ENCODE assay signal across 25 mouse cellular contexts in genomic region chr8:120205916-120206315, GRCm38 (mm10). TPM values are rescaled to one million over a fixed set of nuclear protein-coding genes. Genes with fewer than 3 reads are reported as not detected.
A peak's percentile ranks its signal among the peaks of the same experiment; 100 is the strongest.
DNase-seq lines count a peak whose midpoint lies in the region; ATAC-seq and TF ChIP-seq lines count a peak whose summit lies in the region.
"Had no signal": no experiment of that assay in that cellular context is flagged by ENCODE, and none has a peak within 500 bp of the region (broad histone marks: within the 10 kb centered on the region; RNA-seq: fewer than 3 reads in every experiment).

No protein-coding gene starts in this region.

- DNase-seq in adrenal gland, postnatal 14 days: peak; percentile 52
- no peak for DNase-seq in adrenal gland, adult 18-20 months (ENCODE audit: low spot score in 2 of 2)
- no peak for DNase-seq in stomach, postnatal 0 days (ENCODE audit: low spot score)
- DNase-seq in brain, adult 2 months (ENCODE audit: low read depth, low spot score): peak; percentile 73
- DNase-seq in embryo, embryonic 10.5 days (ENCODE audit: low spot score): no peak
- DNase-seq: cerebellum, adult 11-12 months; cerebellum, postnatal 36 days; heart, adult 2 months; kidney, adult 18-20 months; kidney, postnatal 14 days; layer of hippocampus, adult 9-11 months; lung, postnatal 10 days; spleen, adult 18-20 months; thymus, postnatal 4 days had no signal

- H3K36me3 ChIP-seq in stomach, embryonic 15.5 days: no peaks in the 10 kb centered on the region
- H3K36me3 ChIP-seq in stomach, postnatal 0 days (ENCODE audit: control insufficient read depth, insufficient read depth, low read length): no peaks in the 10 kb centered on the region
- no peaks in the 10 kb centered on the region for H3K36me3 ChIP-seq in intestine, embryonic 15.5 days
- H3K36me3 ChIP-seq: embryonic facial prominence, embryonic 12.5 days; forebrain, embryonic 15.5 days; hindbrain, embryonic 15.5 days; liver, embryonic 15.5 days had no signal

- WGBS in stomach, embryonic 15.5 days: 87% methylated on average over 9 of the region's 9 CpGs
- WGBS in stomach, postnatal 0 days: 77% methylated on average over 9 of the region's 9 CpGs
- 85% methylated on average over 9 of the region's 9 CpGs for WGBS in intestine, embryonic 15.5 days

- H3K27ac ChIP-seq in stomach, embryonic 15.5 days: 0 out of 2 replicates have a peak overlapping the region, but pooled peaks have one; percentile 9
- no peak overlapping the region for H3K27ac ChIP-seq in stomach, postnatal 0 days (replicated peaks)
- no peak overlapping the region for H3K27ac ChIP-seq in intestine, embryonic 15.5 days
- H3K27ac ChIP-seq: embryonic facial prominence, embryonic 12.5 days; forebrain, embryonic 15.5 days; hindbrain, embryonic 15.5 days; liver, embryonic 15.5 days had no signal

- TF ChIP-seq CTCF in stomach, postnatal 0 days (IDR thresholded peaks at IDR 0.05; ENCODE audit: low read depth): no peak

- peak; percentile 24; the same call in 1 of the 2 replicates for ATAC-seq in stomach, embryonic 15.5 days (ENCODE audit: insufficient read depth, low FRiP score, low read depth)
- no peak for ATAC-seq in stomach, postnatal 0 days (ENCODE audit: low FRiP score, low TSS enrichment)
- no peak; the same call in 1 of the 2 replicates for ATAC-seq in intestine, embryonic 15.5 days
- ATAC-seq: forebrain, embryonic 15.5 days had no signal

- no peaks in the 10 kb centered on the region for H3K27me3 ChIP-seq in stomach, embryonic 15.5 days (replicated peaks)
- H3K27me3 ChIP-seq in stomach, postnatal 0 days (ENCODE audit: control insufficient read depth, insufficient read depth, low read length): no peaks in the 10 kb centered on the region
- H3K27me3 ChIP-seq in intestine, embryonic 15.5 days (replicated peaks): no peaks in the 10 kb centered on the region
- H3K27me3 ChIP-seq: embryonic facial prominence, embryonic 12.5 days; forebrain, embryonic 15.5 days; hindbrain, embryonic 15.5 days had no signal

- no peak overlapping the region for H3K4me3 ChIP-seq in stomach, embryonic 15.5 days (replicated peaks)
- no peak overlapping the region for H3K4me3 ChIP-seq in stomach, postnatal 0 days (ENCODE audit: low read depth, low read length)
- no peak overlapping the region for H3K4me3 ChIP-seq in intestine, embryonic 15.5 days (replicated peaks)
- H3K4me3 ChIP-seq: embryonic facial prominence, embryonic 12.5 days; forebrain, embryonic 15.5 days; heart, adult 2 months; hindbrain, embryonic 15.5 days; liver, embryonic 15.5 days; megakaryocyte, embryonic 14.5 days had no signal

- no peak for TF ChIP-seq EP300 in stomach, postnatal 0 days (optimal IDR thresholded peaks at IDR 0.05)

- H3K9me3 ChIP-seq in stomach, embryonic 15.5 days: no peaks in the 10 kb centered on the region
- no peaks in the 10 kb centered on the region for H3K9me3 ChIP-seq in stomach, postnatal 0 days (ENCODE audit: control insufficient read depth, low read length)
- no peaks in the 10 kb centered on the region for H3K9me3 ChIP-seq in intestine, embryonic 15.5 days
- H3K9me3 ChIP-seq: embryonic facial prominence, embryonic 12.5 days; forebrain, embryonic 15.5 days; hindbrain, embryonic 15.5 days; liver, embryonic 15.5 days; megakaryocyte, embryonic 14.5 days had no signal

- H3K4me2 ChIP-seq in stomach, embryonic 15.5 days: no peak overlapping the region
- H3K4me2 ChIP-seq in stomach, postnatal 0 days (replicated peaks; ENCODE audit: low read depth): no peak overlapping the region
- no peak overlapping the region for H3K4me2 ChIP-seq in intestine, embryonic 15.5 days (replicated peaks)
- H3K4me2 ChIP-seq: embryonic facial prominence, embryonic 12.5 days; forebrain, embryonic 15.5 days; hindbrain, embryonic 15.5 days; liver, embryonic 15.5 days had no signal

- peaks cover 30% of the 10 kb centered on the region for H3K4me1 ChIP-seq in stomach, embryonic 15.5 days
- 0 out of 2 replicates have a peak, but pooled peaks cover 3% of the 10 kb centered on the region for H3K4me1 ChIP-seq in stomach, postnatal 0 days (replicated peaks; ENCODE audit: control insufficient read depth, insufficient read depth)
- H3K4me1 ChIP-seq in intestine, embryonic 15.5 days (replicated peaks): peaks cover 28% of the 10 kb centered on the region
- H3K4me1 ChIP-seq: liver, embryonic 15.5 days had no signal

- H3K9ac ChIP-seq in stomach, embryonic 15.5 days: no peak overlapping the region
- no peak overlapping the region for H3K9ac ChIP-seq in stomach, postnatal 0 days (ENCODE audit: low read length)
- no peak overlapping the region for H3K9ac ChIP-seq in intestine, embryonic 15.5 days
- H3K9ac ChIP-seq: embryonic facial prominence, embryonic 12.5 days; forebrain, embryonic 15.5 days; hindbrain, embryonic 15.5 days; liver, embryonic 15.5 days had no signal

RNA-seq across cellular contexts. Expression of gene Gse1, which starts 22.3 kb away (rescaled TPM):
- 29.9 and 33.9 TPM in 2 replicates for total RNA-seq in adrenal gland, postnatal 14 days (2021)
- total RNA-seq in adrenal gland, adult 18-20 months (2021): 10 to 100 TPM; 23.9 to 24.1 TPM
- polyA plus RNA-seq in stomach, embryonic 15.5 days (2015; fragmentation: Nextera tagmentation; extraction: Ambion mirVana): 9.6 and 10.8 TPM in 2 replicates
- polyA plus RNA-seq in stomach, postnatal 0 days (2015; fragmentation: Nextera tagmentation; extraction: Ambion mirVana): 6.4 and 7.0 TPM in 2 replicates
- polyA plus RNA-seq in intestine, embryonic 15.5 days (2015; fragmentation: Nextera tagmentation; extraction: Ambion mirVana): 7.9 and 9.6 TPM in 2 replicates

RNA-seq across cellular contexts. Expression of gene Fam92b, which starts 28.6 kb away (rescaled TPM):
- 1.0 and 1.1 TPM in 2 replicates for total RNA-seq in adrenal gland, postnatal 14 days (2021)
- 1 to 10 TPM in 1 of 2 experiments, under 1 TPM in 1; 0.70 to 1.6 TPM for total RNA-seq in adrenal gland, adult 18-20 months (2021)
- 0.80 and 0.94 TPM in 2 replicates for polyA plus RNA-seq in stomach, embryonic 15.5 days (2015; fragmentation: Nextera tagmentation; extraction: Ambion mirVana)
- 0.18 and 0.33 TPM in 2 replicates for polyA plus RNA-seq in stomach, postnatal 0 days (2015; fragmentation: Nextera tagmentation; extraction: Ambion mirVana)
- polyA plus RNA-seq in intestine, embryonic 15.5 days (2015; fragmentation: Nextera tagmentation; extraction: Ambion mirVana): 0.78 and 0.93 TPM in 2 replicates
- total RNA-seq: gastrocnemius, adult 18-20 months; heart, adult 2 months; MEL had no signal
- polyA plus RNA-seq: heart, postnatal 0 days; limb, embryonic 14.5 days; liver, embryonic 15.5 days had no signal

Comparison
In these comparisons a context has a peak if more than half of its experiments do, and no peak if none do; other contexts are left out.
1. DNase-seq: peak in adrenal gland, postnatal 14 days (single experiment) and brain, adult 2 months (single experiment); none in adrenal gland, adult 18-20 months (0 of 2), stomach, postnatal 0 days (single experiment) and embryo, embryonic 10.5 days (single experiment).